Mouse (Mus musculus): ENCODE measurements around the gene Calml4. TPM values are rescaled to one million over a fixed set of nuclear protein-coding genes. Genes with fewer than 3 reads are reported as not detected.
A peak's percentile ranks its signal among the peaks of the same experiment; 100 is the strongest.

Gene Calml4
- total RNA-seq, 2 experiments from 2014 or later, result 1.2 to 2.7 TPM

GRCm38 (mm10) chr9:62877825-62878224 lies 19.9 kb downstream of the Calml4 start:
- DNase-seq, result no peak
- intact Hi-C loops (cut with DNase I), result no loop called here

GRCm38 (mm10) chr9:62881871-62882270 lies 24.0 kb downstream of the Calml4 start:
- intact Hi-C loops (cut with DNase I), result no loop called here
- peak; percentile 25 to 53 for DNase-seq

GRCm38 (mm10) chr9:62894486-62894885 lies 36.6 kb downstream of the Calml4 start:
- intact Hi-C loops (cut with DNase I), result no loop called here
- DNase-seq, result no peak

DNA sequence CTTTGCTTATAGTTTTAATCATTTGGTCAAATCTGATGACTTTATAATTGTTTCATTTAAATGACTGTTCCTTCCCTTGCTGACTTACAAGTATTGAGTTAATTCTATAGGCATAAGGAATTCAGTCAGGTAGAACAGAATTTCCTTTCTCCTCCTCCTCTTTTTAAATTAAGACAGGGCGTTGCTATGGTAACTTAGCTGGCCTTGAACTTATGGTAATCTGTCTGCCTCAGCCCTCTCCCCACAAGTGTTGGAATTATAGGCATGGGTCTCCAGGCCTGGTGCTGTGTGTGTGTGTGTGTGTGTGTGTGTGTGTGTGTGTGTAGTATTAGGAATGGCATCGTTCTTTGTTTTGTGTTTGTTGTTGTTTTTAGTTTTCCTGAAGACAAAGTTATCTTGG lies 43.9 kb downstream of the Calml4 start:
- intact Hi-C loops (cut with DNase I), result loop anchor here (5.0 kb wide), 1 partner anchor 54 kb away; no protein-coding TSS in a partner anchor
- DNase-seq, result no peak

- DNase-seq, result no peak
- intact Hi-C loops (cut with DNase I), result loop anchor here (5.0 kb wide), 1 partner anchor 57 kb away; no protein-coding TSS in a partner anchor
These were observed 46.0 kb downstream of the Calml4 start for GRCm38 (mm10) chr9:62903841-62904240.

- DNase-seq, result no peak
- intact Hi-C loops (cut with DNase I), result no loop called here
These were observed 47.2 kb downstream of the Calml4 start for GRCm38 (mm10) chr9:62905039-62905438.

GRCm38 (mm10) chr9:62913390-62914069 lies 55.6 kb downstream of the Calml4 start:
- intact Hi-C loops (cut with DNase I), result no loop called here

GRCm38 (mm10) chr9:62917059-62917458 lies 59.2 kb downstream of the Calml4 start:
- intact Hi-C loops (cut with DNase I), result no loop called here

More at GRCm38 (mm10) chr9:62913390-62914069, 55.6 kb downstream of the Calml4 start:
- no peak for DNase-seq

DNA sequence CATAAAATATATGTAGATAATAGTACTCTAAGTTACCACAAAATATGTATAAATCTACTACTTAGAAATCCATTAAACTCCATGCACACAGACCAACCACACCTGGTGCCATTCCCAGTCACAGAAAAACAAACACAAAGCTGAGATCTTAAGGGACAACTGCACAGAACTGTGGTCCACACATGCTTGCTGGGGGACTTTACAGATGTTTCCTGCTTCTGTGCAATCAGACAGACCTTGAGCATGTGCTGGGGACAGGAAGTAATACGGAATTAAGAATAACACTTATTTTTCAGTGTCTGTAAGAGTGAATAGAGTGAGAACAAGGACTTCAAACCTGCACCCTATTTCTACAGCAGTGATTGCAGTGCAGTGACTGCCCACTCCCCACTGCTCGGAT lies 63.0 kb downstream of the Calml4 start:
- DNase-seq, result no peak
- intact Hi-C loops (cut with DNase I), result loop anchor here (10.0 kb wide), 1 partner anchor 204 kb away; no protein-coding TSS in a partner anchor

More at GRCm38 (mm10) chr9:62917059-62917458, 59.2 kb downstream of the Calml4 start:
- DNase-seq, result no peak

DNA sequence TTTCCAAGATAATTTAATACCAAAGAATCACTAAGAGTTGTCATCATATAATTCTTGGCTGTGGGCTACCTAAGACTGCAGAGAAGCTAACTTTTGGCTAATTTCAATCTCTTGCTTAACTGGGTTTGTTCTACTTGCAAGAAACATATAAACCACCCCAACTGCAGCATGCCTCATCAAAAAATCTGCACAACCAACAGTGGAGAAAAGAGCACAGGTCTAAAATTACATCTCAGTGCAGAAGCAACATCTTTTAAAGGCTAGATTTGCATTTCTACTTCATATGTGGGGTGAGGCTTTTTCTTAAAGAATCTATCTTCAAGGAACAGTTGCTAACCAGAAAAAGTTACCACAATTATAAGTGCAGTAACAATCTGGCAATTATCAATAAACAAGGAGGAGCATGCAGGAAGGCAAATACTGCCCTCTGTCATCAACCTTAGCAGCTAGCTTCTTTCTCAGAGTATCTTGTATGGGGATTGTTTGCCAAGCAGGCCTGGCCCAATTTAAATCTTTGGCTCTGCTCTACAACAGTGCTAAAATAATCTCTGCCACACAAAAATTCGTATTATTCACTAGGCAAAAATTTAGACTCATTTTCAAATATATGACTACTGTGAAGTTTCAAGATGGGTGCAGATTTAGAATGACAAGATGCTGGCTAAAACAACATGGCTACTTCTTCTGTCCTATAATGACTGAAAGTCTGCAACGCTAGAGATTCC lies 67.2 kb downstream of the Calml4 start:
- no peak for DNase-seq
- intact Hi-C loops (cut with DNase I), result loop anchor here (5.0 to 10.0 kb wide), 2 partner anchors 52 to 200 kb away; no protein-coding TSS in a partner anchor

Other genes with a start within 250 kb of the Calml4 start
- gene Itga11, start 180.3 kb upstream of the Calml4 start, total RNA-seq (2021), result 1 to 10 TPM; 3.2 to 3.3 TPM
- gene Fem1b, start 46.1 kb upstream of the Calml4 start, total RNA-seq (2021), result 10 to 100 TPM; 13.6 to 13.8 TPM
- 10 to 100 TPM; 14.4 to 18.6 TPM for gene Cln6, start 19.3 kb upstream of the Calml4 start, total RNA-seq (2021)
- 10 to 100 TPM; 14.5 to 16.1 TPM for gene Pias1, start 129.8 kb downstream of the Calml4 start, total RNA-seq (2021)